Mouse (Mus musculus): Measurements from ENCODE around the gene Gm28043.

DNA sequence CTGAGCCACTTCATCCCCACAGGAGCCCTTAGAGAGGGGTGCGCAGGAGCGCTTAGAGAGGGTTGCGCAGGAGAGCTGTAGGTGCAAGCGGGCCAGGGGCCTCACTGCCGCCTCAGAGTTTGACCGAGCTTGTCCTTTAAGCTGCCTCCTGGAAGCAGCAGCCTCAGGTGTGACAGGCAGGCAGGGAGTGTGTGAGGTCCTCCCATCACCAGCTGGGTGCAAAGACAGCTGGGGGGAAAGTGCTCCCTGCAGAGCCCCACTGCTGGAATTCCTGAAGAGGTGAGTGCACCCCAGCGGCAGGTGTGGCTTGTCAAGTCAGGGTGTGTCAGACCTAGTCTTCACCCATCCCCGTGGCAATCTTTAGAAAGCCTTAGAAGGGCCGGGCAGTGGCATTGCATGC is 27.8 kb upstream of the Gm28043 start:
- TF ChIP-seq CTCF (IDR thresholded peaks at IDR 0.05; ENCODE audit: extremely low read depth, insufficient read depth, low read length) (no peak), POLR2A (IDR thresholded peaks at IDR 0.05; ENCODE audit: extremely low read depth, insufficient read depth, low read length) (no peak)

Measured in cortical plate, adult 2 months (tissue).